Mouse (Mus musculus) CH12F3 (cell line): ENCODE measurements at regions not wholly inside any gene's neighbourhood (a gene's known extent, or its start where the extent isn't known, plus 50 kb on each side); places are given as distances from the start of the nearest gene placed in this dataset.

ENCODE experiments used
- in situ Hi-C: fragments of 300-500 bp; cut with MboI; formaldehyde crosslinking; loops from 2 replicates; pipeline ENCODE4 v1.14.3; 2020; ENCODE audit warnings: low sequenced_read_pairs

GRCm38 (mm10) chr13:43852888-43853287 is 68.3 kb downstream of the Cd83 start:
- in situ Hi-C loops = loop anchor here (25.0 kb wide), 1 partner anchor 1134 kb away; no protein-coding TSS in a partner anchor

DNA sequence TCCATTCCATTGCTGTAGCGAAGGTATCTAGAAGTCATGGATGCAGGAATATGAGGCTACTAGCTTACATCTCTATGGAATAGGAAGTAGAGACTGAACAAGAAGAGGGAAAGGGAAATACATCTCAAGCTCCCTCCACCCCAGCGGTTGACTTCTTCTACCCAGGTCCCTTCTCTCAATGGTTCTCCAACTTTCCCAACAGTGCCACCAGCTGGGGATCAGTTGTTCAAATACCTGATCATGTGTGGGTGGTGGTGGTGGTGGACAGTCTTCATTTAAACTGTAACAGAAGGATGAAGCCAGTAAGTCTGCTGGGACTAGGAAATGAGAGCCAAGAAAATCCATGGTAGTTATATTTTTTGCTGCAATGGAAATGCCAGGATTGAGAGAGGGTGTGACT is 70.4 kb downstream of the Cd83 start:
- in situ Hi-C loops = loop anchor here (25.0 kb wide), 1 partner anchor 1132 kb away; no protein-coding TSS in a partner anchor

DNA sequence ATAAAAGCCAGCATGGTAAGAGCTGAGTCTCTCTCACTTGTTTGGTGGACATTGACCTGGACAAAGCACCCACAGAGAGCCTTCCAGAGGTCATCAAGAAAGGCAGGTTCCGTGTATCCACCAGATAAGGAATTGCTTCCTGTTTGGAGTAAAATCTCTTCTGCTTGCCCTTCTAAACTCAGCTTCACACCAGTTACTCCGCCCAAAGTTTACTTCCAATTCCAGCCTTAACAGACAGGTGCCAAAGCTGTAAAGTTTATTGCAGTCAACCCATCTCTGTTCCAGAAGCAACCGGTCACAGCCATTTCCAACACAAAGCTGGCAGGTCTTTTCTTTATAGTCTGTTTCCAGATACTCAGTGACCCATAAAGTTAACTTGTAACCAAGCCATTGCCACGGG is 76.4 kb downstream of the Cd83 start:
- in situ Hi-C loops = loop anchor here (25.0 kb wide), 1 partner anchor 1126 kb away; no protein-coding TSS in a partner anchor

GRCm38 (mm10) chr13:43861424-43861823 is 76.8 kb downstream of the Cd83 start:
- in situ Hi-C loops = loop anchor here (25.0 kb wide), 1 partner anchor 1126 kb away; no protein-coding TSS in a partner anchor

GRCm38 (mm10) chr13:43862056-43862455 is 77.5 kb downstream of the Cd83 start:
- in situ Hi-C loops = loop anchor here (25.0 kb wide), 1 partner anchor 1125 kb away; no protein-coding TSS in a partner anchor

DNA sequence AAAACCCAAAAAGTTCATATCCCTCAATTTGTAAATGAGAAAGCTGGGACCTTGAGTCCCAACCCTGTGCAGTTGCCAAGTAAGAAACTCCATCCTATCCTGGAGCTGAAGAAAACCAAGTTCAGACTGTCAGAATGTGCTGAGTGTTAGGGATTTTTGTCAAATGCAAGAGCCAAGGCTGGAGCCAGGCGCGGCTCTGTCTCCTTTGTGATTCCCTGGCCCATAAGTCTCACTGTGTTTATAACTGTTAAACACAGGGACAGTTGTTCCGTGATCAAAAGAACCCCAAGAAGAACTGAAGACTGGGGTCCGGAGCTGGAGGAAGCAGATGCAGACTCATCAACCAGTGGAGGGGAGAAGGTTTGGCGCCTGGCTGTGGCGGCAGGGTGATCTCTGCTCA is 78.0 kb downstream of the Cd83 start:
- in situ Hi-C loops = loop anchor here (25.0 kb wide), 1 partner anchor 1125 kb away; no protein-coding TSS in a partner anchor

DNA sequence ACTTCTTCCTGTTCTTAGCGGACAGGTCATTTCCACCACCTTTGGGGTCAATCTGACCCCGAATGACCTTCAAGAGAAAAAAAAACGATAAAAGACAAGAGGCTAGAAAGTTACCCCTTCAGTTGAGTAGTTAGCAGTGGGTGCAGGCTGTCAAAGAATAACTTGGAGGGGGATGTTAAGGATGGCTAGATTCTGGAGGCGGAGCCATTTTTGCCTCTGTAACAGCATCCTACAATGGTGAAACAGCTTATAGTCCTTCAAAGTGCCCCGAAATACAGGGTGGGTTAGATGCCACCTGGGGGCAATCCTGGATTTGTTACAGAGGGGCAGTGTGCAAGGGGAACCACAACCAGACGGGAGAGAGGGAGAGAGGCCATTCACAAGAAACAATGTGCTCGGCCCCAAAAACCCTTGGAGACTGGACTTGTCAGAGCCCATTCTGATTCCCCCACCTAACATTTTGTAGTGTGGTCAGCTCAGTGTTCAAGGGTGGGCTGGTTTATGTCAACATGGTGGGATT is 79.1 kb downstream of the Cd83 start:
- in situ Hi-C loops = loop anchor here (25.0 kb wide), 1 partner anchor 1124 kb away; no protein-coding TSS in a partner anchor

GRCm38 (mm10) chr13:43864153-43864861 is 79.7 kb downstream of the Cd83 start:
- in situ Hi-C loops = loop anchor here (25.0 kb wide), 1 partner anchor 1123 kb away; no protein-coding TSS in a partner anchor

- in situ Hi-C loops = loop anchor here (25.0 kb wide), 1 partner anchor 1122 kb away; no protein-coding TSS in a partner anchor
Measured at GRCm38 (mm10) chr13:43865036-43865435, 80.5 kb downstream of the Cd83 start.

GRCm38 (mm10) chr13:43875895-43876294 is 91.3 kb downstream of the Cd83 start:
- in situ Hi-C loops = loop anchor here (10.0 kb wide), 1 partner anchor 419 kb away; no protein-coding TSS in a partner anchor

GRCm38 (mm10) chr13:43887284-43887683 is 102.7 kb downstream of the Cd83 start:
- in situ Hi-C loops = no loop called here

DNA sequence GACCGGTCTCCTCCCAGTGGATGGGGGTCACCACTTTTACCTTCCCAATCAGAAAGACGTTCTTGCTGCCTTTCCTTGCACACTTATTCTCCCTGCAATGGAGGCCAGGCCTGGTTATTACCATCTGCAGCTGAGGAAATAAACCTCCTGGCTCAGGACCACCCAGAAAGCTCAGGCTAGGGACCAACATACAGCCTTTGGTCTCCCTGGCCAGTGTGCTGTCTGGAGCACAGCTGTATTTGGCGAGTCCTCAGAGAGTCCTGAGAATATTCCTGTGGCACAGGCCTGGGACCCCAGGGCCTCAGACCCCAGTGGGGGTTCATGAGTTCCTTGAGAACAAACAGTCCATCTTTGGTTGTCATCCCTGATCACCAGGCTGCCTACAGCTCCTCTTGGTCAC is 107.4 kb downstream of the Cd83 start:
- in situ Hi-C loops = no loop called here

- in situ Hi-C loops = no loop called here
Measured at GRCm38 (mm10) chr13:43895990-43896389, 111.4 kb downstream of the Cd83 start.

DNA sequence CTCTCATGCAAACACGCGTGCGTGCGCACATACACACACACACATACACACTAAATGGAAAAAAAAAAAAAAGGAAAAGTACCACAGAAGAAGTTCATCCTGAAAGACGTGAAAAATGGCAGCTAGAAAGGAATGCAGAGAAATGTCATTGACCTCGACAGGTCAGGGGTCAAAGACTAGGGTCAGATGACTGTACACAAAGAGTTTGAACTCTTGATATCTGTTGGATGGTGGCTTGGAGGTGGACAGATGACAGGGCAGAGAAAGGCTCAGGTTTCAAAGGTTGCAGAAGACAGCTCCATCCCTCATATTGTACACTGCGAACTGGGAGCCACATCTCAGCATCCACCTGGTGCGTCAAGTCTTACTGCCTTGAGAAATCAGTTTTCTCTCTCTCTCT is 112.5 kb downstream of the Cd83 start:
- in situ Hi-C loops = no loop called here

DNA sequence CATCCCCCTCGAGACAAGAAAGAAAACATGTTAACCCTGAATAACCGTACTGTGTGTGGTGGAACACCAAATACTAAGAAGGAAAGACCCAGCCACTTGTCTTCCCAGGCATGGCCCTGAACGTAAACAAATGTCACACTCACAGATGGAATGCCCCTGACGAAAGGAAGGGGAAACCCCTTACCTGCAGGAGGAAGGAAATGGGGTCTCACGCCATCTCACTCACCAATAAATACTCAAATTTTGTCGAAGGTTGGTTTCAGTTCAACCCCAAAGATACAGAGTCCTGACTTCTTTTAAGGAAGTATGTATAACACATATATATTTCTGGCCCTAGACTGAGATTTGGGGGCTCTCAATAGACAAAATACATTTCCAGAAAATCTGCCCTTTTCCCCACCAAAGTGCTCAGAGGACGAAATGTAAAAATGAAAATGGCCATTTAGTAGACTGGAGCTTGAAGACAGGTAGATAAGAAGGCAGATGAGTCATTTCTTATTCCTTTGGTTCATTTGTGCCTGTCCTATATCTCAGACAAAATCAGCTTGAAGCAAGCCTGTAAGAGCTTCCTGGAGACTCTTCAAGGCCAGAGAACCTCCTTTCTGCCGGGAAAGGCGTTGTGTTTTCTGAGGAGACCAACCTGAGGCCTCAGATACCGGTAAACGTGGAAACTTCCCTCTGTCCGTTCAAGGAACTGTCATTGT is 114.1 kb downstream of the Cd83 start:
- in situ Hi-C loops = no loop called here

GRCm38 (mm10) chr13:43900115-43900514 is 115.5 kb downstream of the Cd83 start:
- in situ Hi-C loops = no loop called here

DNA sequence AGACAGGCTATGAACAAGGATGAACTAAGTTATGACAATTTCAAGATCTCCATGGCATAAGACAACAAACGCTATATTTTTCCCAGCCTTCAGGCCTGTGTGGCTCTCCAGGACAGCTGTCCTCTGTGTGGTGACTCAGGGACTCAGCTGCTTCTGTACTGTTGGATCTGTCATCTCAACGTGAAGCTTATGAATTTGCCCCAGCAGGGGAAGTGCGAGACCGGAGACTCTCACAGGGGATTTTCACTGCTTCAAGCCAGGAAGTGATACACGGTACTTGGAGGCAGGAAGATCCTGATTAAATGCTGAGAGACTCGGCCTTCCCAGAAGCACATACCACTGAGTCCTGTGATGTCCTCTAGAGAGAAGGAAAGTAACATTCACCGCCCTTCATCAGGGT is 116.2 kb downstream of the Cd83 start:
- in situ Hi-C loops = no loop called here

- in situ Hi-C loops = no loop called here
Measured at GRCm38 (mm10) chr13:43903391-43903790, 118.8 kb downstream of the Cd83 start.

DNA sequence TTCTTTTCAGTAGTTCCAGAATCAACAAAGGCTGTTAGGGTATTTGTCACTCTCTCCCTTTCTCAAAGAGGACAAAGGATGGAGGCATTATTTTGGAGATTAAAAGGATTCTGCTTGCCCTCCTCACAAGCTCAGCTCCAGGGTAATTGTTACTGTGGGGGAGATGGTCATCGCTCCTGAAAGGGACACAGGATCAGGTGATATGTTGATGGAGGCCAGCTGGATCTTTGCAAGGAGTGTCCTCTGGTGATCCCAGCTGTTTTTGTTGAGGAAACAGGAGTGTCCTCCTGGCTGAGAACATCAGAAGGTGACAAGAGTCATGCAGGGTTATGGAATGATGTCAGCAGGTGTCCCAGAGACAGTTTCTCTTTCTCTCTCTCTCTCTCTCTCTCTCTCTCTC is 119.7 kb downstream of the Cd83 start:
- in situ Hi-C loops = no loop called here

GRCm38 (mm10) chr13:43906241-43906640 is 121.7 kb downstream of the Cd83 start:
- in situ Hi-C loops = no loop called here

GRCm38 (mm10) chr13:43907425-43907824 is 122.8 kb downstream of the Cd83 start:
- in situ Hi-C loops = no loop called here
